Mouse (Mus musculus): ENCODE results near the gene Acp7. TPM values are rescaled to one million over a fixed set of nuclear protein-coding genes. Genes with fewer than 3 reads are reported as not detected.

The Acp7 gene
- total and polyA plus RNA-seq, 3 experiments = 0.11 TPM; not detected in 2

GRCm38 (mm10) chr7:28645947-28646475 is 14.9 kb upstream of the Acp7 start:
- H3K4me3 ChIP-seq (ENCODE audit: low read depth, low read length) = no peak overlapping the region
- no peaks in the 10 kb centered on the region for H3K9me3 ChIP-seq (replicated peaks)
- H3K27me3 ChIP-seq (ENCODE audit: insufficient read depth, low read length) = peaks cover 6% of the 10 kb centered on the region
- TF ChIP-seq TAL1 (conservative IDR thresholded peaks at IDR 0.05; ENCODE audit: low read depth, low read length) (no peak), GATA2 (IDR thresholded peaks at IDR 0.05; ENCODE audit: borderline replicate concordance, low read depth, low read length) (no peak), POLR2AphosphoS5 (IDR thresholded peaks at IDR 0.05; ENCODE audit: insufficient replicate concordance, low read depth, low read length) (no peak), GATA1 (IDR thresholded peaks at IDR 0.05; ENCODE audit: borderline replicate concordance, low read length) (no peak), CTCF (IDR thresholded peaks at IDR 0.05; ENCODE audit: low read depth, low read length) (no peak)
- no peaks in the 10 kb centered on the region for H3K4me1 ChIP-seq (ENCODE audit: insufficient read depth, low read depth, low read length)
- no peaks in the 10 kb centered on the region for H3K36me3 ChIP-seq (replicated peaks)
- DNase-seq (ENCODE audit: low spot score) (no peak), ATAC-seq (ENCODE audit: extremely low read depth, insufficient number of reproducible peaks, low FRiP score, poor library complexity, severe bottlenecking) (no peak)

GRCm38 (mm10) chr7:28645366-28645765 is 14.2 kb upstream of the Acp7 start:
- ATAC-seq (ENCODE audit: extremely low read depth, insufficient number of reproducible peaks, low FRiP score, poor library complexity, severe bottlenecking) = no peak
- TF ChIP-seq GATA2 (IDR thresholded peaks at IDR 0.05; ENCODE audit: borderline replicate concordance, low read depth, low read length) = no peak
- no peak for TF ChIP-seq GATA1 (IDR thresholded peaks at IDR 0.05; ENCODE audit: borderline replicate concordance, low read length)
- no peak for TF ChIP-seq CTCF (IDR thresholded peaks at IDR 0.05; ENCODE audit: low read depth, low read length)
- no peak for TF ChIP-seq TAL1 (conservative IDR thresholded peaks at IDR 0.05; ENCODE audit: low read depth, low read length)
- no peak for TF ChIP-seq POLR2AphosphoS5 (IDR thresholded peaks at IDR 0.05; ENCODE audit: insufficient replicate concordance, low read depth, low read length)

GRCm38 (mm10) chr7:28641546-28641945 is 10.4 kb upstream of the Acp7 start:
- ATAC-seq (ENCODE audit: extremely low read depth, insufficient number of reproducible peaks, low FRiP score, poor library complexity, severe bottlenecking) = no peak
- Histone ChIP-seq H3K4me3 (ENCODE audit: low read depth, low read length) (no peak overlapping the region), H3K27me3 (ENCODE audit: insufficient read depth, low read length) (peaks cover 11% of the 10 kb centered on the region), H3K9me3 (replicated peaks) (no peaks in the 10 kb centered on the region), H3K36me3 (replicated peaks) (no peaks in the 10 kb centered on the region), H3K4me1 (ENCODE audit: insufficient read depth, low read depth, low read length) (peaks cover 14% of the 10 kb centered on the region)
- TF ChIP-seq GATA2 (IDR thresholded peaks at IDR 0.05; ENCODE audit: borderline replicate concordance, low read depth, low read length) = no peak
- DNase-seq (ENCODE audit: low spot score) = no peak

More at GRCm38 (mm10) chr7:28645366-28645765, 14.2 kb upstream of the Acp7 start:
- DNase-seq (ENCODE audit: low spot score) = no peak
- Histone ChIP-seq H3K36me3 (replicated peaks) (no peaks in the 10 kb centered on the region), H3K4me1 (ENCODE audit: insufficient read depth, low read depth, low read length) (no peaks in the 10 kb centered on the region), H3K27me3 (ENCODE audit: insufficient read depth, low read length) (peaks cover 9% of the 10 kb centered on the region), H3K4me3 (ENCODE audit: low read depth, low read length) (no peak overlapping the region), H3K9me3 (replicated peaks) (no peaks in the 10 kb centered on the region)

- Histone ChIP-seq H3K36me3 (replicated peaks) (no peaks in the 10 kb centered on the region), H3K4me3 (ENCODE audit: low read depth, low read length) (no peak overlapping the region), H3K27me3 (ENCODE audit: insufficient read depth, low read length) (peaks cover 11% of the 10 kb centered on the region), H3K4me1 (ENCODE audit: insufficient read depth, low read depth, low read length) (peaks cover 14% of the 10 kb centered on the region), H3K9me3 (replicated peaks) (no peaks in the 10 kb centered on the region)
- no peak for DNase-seq (ENCODE audit: low spot score)
- no peak for ATAC-seq (ENCODE audit: extremely low read depth, insufficient number of reproducible peaks, low FRiP score, poor library complexity, severe bottlenecking)
- TF ChIP-seq POLR2AphosphoS5 (IDR thresholded peaks at IDR 0.05; ENCODE audit: insufficient replicate concordance, low read depth, low read length) (no peak), GATA1 (IDR thresholded peaks at IDR 0.05; ENCODE audit: borderline replicate concordance, low read length) (no peak), CTCF (IDR thresholded peaks at IDR 0.05; ENCODE audit: low read depth, low read length) (no peak), GATA2 (IDR thresholded peaks at IDR 0.05; ENCODE audit: borderline replicate concordance, low read depth, low read length) (no peak), TAL1 (conservative IDR thresholded peaks at IDR 0.05; ENCODE audit: low read depth, low read length) (no peak)
These were observed 6.4 kb upstream of the Acp7 start for GRCm38 (mm10) chr7:28637511-28637910.

- Histone ChIP-seq H3K4me1 (ENCODE audit: insufficient read depth, low read depth, low read length) (peaks cover 14% of the 10 kb centered on the region), H3K27me3 (ENCODE audit: insufficient read depth, low read length) (peaks cover 22% of the 10 kb centered on the region), H3K36me3 (replicated peaks) (no peaks in the 10 kb centered on the region), H3K4me3 (ENCODE audit: low read depth, low read length) (no peak overlapping the region), H3K9me3 (replicated peaks) (no peaks in the 10 kb centered on the region)
- no peak for DNase-seq (ENCODE audit: low spot score)
- TF ChIP-seq GATA2 (IDR thresholded peaks at IDR 0.05; ENCODE audit: borderline replicate concordance, low read depth, low read length) = no peak
- ATAC-seq (ENCODE audit: extremely low read depth, insufficient number of reproducible peaks, low FRiP score, poor library complexity, severe bottlenecking) = no peak
These were observed 3.0 kb upstream of the Acp7 start for GRCm38 (mm10) chr7:28634128-28634527.

- no peaks in the 10 kb centered on the region for H3K4me1 ChIP-seq (ENCODE audit: insufficient read depth, low read depth, low read length)
- no peaks in the 10 kb centered on the region for H3K36me3 ChIP-seq (replicated peaks)
- DNase-seq (ENCODE audit: low spot score) (no peak), ATAC-seq (ENCODE audit: extremely low read depth, insufficient number of reproducible peaks, low FRiP score, poor library complexity, severe bottlenecking) (no peak)
- TF ChIP-seq GATA2 (IDR thresholded peaks at IDR 0.05; ENCODE audit: borderline replicate concordance, low read depth, low read length) = no peak
- no peak for TF ChIP-seq GATA1 (IDR thresholded peaks at IDR 0.05; ENCODE audit: borderline replicate concordance, low read length)
- no peak for TF ChIP-seq TAL1 (conservative IDR thresholded peaks at IDR 0.05; ENCODE audit: low read depth, low read length)
- H3K9me3 ChIP-seq (replicated peaks) = no peaks in the 10 kb centered on the region
- H3K4me3 ChIP-seq (ENCODE audit: low read depth, low read length) = no peak overlapping the region
- H3K27me3 ChIP-seq (ENCODE audit: insufficient read depth, low read length) = peaks cover 11% of the 10 kb centered on the region; the same call in 1 of the 2 replicates
These were observed 6.3 kb downstream of the Acp7 start for GRCm38 (mm10) chr7:28624791-28625190.

GRCm38 (mm10) chr7:28619098-28619715 is 11.9 kb downstream of the Acp7 start:
- no peak for TF ChIP-seq GATA2 (IDR thresholded peaks at IDR 0.05; ENCODE audit: borderline replicate concordance, low read depth, low read length)
- no peak for TF ChIP-seq TAL1 (conservative IDR thresholded peaks at IDR 0.05; ENCODE audit: low read depth, low read length)
- peaks cover 16% of the 10 kb centered on the region for H3K27me3 ChIP-seq (ENCODE audit: insufficient read depth, low read length)
- no peak overlapping the region for H3K4me3 ChIP-seq (ENCODE audit: low read depth, low read length)
- no peaks in the 10 kb centered on the region for H3K36me3 ChIP-seq (replicated peaks)
- H3K9me3 ChIP-seq (replicated peaks) = no peaks in the 10 kb centered on the region
- no peak for ATAC-seq (ENCODE audit: extremely low read depth, insufficient number of reproducible peaks, low FRiP score, poor library complexity, severe bottlenecking)
- no peak for DNase-seq (ENCODE audit: low spot score)
- no peaks in the 10 kb centered on the region for H3K4me1 ChIP-seq (ENCODE audit: insufficient read depth, low read depth, low read length)

Data from G1E (cell line).